Mouse (Mus musculus): ENCODE results near the gene Coq2.

- no peak for TF ChIP-seq HCFC1 (IDR thresholded peaks at IDR 0.05; ENCODE audit: borderline replicate concordance, insufficient read depth, low read length)
- no peak for TF ChIP-seq MAFK (IDR thresholded peaks at IDR 0.05; ENCODE audit: insufficient read depth, low read depth, low read length)
- TF ChIP-seq ZC3H11A (IDR thresholded peaks at IDR 0.05; ENCODE audit: borderline replicate concordance, low read depth, low read length), result no peak
Observed at GRCm38 (mm10) chr5:100638483-100638882, 36.5 kb downstream of the Coq2 start.
